Mouse (Mus musculus) intestine, postnatal 0 days (tissue): Measurements from ENCODE around the gene Cacul1. TPM values are rescaled to one million over a fixed set of nuclear protein-coding genes. Genes with fewer than 3 reads are reported as not detected.
A peak's percentile ranks its signal among the peaks of the same experiment; 100 is the strongest.

Experiments
- ATAC-seq: fragments of 200-750 bp; cut with Nextera tagmentation; 2 replicates; pipeline ENCODE4 v1.8.0; 2017; ENCODE audit warnings: mild to moderate bottlenecking, moderate TSS enrichment, moderate library complexity
- H3K27ac ChIP-seq: fragments of 300-500 bp; sonication (generic); 2 replicates; pipeline ENCODE4 v1.5.1; 2014; ENCODE audit warnings: mild to moderate bottlenecking, low read depth, low read length, moderate library complexity
- H3K27me3 ChIP-seq: fragments of 300-500 bp; sonication (generic); replicated peaks from 2 replicates; pipeline ENCODE4 v1.6.1; 2014; ENCODE audit warnings: low read length, mixed read lengths; ENCODE audit not compliant: control insufficient read depth, insufficient read depth
- H3K36me3 ChIP-seq: fragments of 300-500 bp; sonication (generic); 2 replicates; pipeline ENCODE4 v1.6.1; 2014; ENCODE audit warnings: mild to moderate bottlenecking, moderate library complexity; ENCODE audit not compliant: control insufficient read depth, insufficient read depth
- H3K4me1 ChIP-seq: fragments of 300-500 bp; sonication (generic); replicated peaks from 2 replicates; pipeline ENCODE4 v1.6.1; 2014; ENCODE audit warnings: antibody characterized with exemption, low read length, mixed read lengths; ENCODE audit not compliant: control insufficient read depth, insufficient read depth
- H3K4me2 ChIP-seq: fragments of 300-500 bp; sonication (generic); replicated peaks from 2 replicates; pipeline ENCODE4 v1.6.1; 2014; ENCODE audit warnings: low read depth, mild to moderate bottlenecking, moderate library complexity
- H3K4me3 ChIP-seq: fragments of 300-500 bp; sonication (generic); 2 replicates; pipeline ENCODE4 v1.5.1; 2014; ENCODE audit warnings: low read depth, low read length
- H3K9ac ChIP-seq: fragments of 300-500 bp; sonication (generic); 2 replicates; pipeline ENCODE4 v1.6.1; 2014; ENCODE audit warnings: mild to moderate bottlenecking, low read depth, low read length
- H3K9me3 ChIP-seq: fragments of 300-500 bp; sonication (generic); 2 replicates; pipeline ENCODE4 v1.6.1; 2016; ENCODE audit warnings: mixed run types; ENCODE audit not compliant: control insufficient read depth
- CTCF ChIP-seq: sonication (generic); IDR thresholded peaks from 2 replicates; pipeline ENCODE4 v1.5.1; 2016; ENCODE audit warnings: low read depth, mild to moderate bottlenecking, control low read depth, antibody characterized with exemption, moderate library complexity
- WGBS: fragments of 180-500 bp; shearing (Covaris S2); extraction: QIAGEN DNeasy Blood & Tissue Kit; methylation state at CpG from one replicate; pipeline ENCODE4 v1.1.7; 2014; 5-methylcytosine and 5-hydroxymethylcytosine counted together
- polyA plus RNA-seq: library from polyadenylated mRNA; unstranded; fragments of >200 nt; fragmentation: Nextera tagmentation; extraction: Ambion mirVana; gene quantifications from 2 replicates; pipeline ENCODE4 v1.2.1, GENCODE M21; 2015

The Cacul1 gene
- polyA plus RNA-seq, 1 experiment from 2014 or later, result 11.8 TPM

DNA sequence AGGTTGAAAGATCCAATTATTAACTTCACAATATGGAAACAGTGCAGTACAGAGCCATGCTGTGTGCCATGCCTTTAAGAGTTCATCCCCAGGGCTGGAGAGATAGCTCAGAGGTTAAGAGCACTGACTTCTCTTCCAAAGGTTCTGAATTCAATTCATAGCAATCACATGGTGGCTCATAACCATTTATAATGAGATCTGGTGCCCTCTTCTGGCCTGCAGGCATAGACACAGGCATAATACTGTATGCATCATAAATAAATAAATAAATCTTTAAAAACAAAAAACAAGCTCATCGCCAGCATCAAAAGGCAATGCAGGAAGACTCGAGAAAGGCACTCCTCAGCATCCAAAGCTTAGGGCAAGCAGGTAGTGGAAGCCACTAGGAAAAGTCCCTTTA is 37.5 kb downstream of the Cacul1 start:
- peaks cover 5% of the 10 kb centered on the region; the same call in 1 of the 2 replicates for H3K36me3 ChIP-seq
- no peak for ATAC-seq
- H3K9me3 ChIP-seq, result no peaks in the 10 kb centered on the region
- H3K9ac ChIP-seq, result no peak overlapping the region
- no peak overlapping the region for H3K27ac ChIP-seq
- no peak overlapping the region for H3K4me2 ChIP-seq
- H3K4me3 ChIP-seq, result no peak overlapping the region
- no peaks in the 10 kb centered on the region for H3K4me1 ChIP-seq
- peak; percentile 53 for TF ChIP-seq CTCF
- WGBS, result 93% methylated on average over 2 of the region's 2 CpGs
- no peaks in the 10 kb centered on the region for H3K27me3 ChIP-seq

DNA sequence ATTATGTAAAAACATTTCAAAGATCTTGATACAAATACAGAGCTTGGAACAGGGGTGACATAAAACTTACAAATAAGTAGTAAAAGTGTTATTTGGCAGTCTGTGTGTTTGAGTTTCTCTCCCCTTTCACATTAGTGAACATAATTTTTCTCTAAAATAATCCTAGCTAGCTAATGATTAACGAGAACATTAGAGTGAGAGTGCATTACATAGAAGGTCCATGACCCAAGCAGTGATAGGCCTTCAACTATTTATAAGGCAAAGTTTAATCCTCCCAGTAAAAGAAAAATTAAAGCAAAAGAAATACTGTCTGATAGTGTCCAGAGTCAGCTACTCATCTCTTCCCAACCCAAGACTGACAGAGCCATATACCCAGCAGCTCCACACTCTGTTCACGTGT is 48.9 kb downstream of the Cacul1 start:
- no peaks in the 10 kb centered on the region for H3K4me1 ChIP-seq
- H3K27me3 ChIP-seq, result no peaks in the 10 kb centered on the region
- 83% methylated on average over 2 of the region's 2 CpGs for WGBS
- H3K9me3 ChIP-seq, result no peaks in the 10 kb centered on the region
- no peak overlapping the region for H3K4me2 ChIP-seq
- H3K36me3 ChIP-seq, result peaks cover 6% of the 10 kb centered on the region
- no peak overlapping the region for H3K4me3 ChIP-seq
- no peak overlapping the region for H3K27ac ChIP-seq
- no peak overlapping the region for H3K9ac ChIP-seq
- TF ChIP-seq CTCF, result no peak
- no peak for ATAC-seq

DNA sequence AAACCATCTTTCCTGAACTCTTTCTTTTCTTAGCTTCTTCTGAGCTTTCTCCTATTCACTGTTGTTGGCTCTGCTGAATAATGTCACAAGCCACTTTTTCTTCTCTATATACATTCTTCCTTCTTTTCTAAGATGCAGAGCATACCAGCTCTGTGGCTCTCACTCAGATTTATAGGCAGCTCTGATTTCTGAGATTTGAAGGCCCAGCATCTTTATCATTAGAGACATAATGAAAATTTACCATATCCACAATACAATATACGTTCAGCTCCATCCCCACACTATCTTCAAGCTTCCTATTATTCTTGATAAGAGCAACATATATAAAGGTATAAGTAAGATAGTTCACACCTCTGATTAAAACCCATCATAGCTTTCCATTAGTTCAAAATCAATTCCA is 50.7 kb downstream of the Cacul1 start:
- H3K9me3 ChIP-seq, result no peaks in the 10 kb centered on the region
- no peak for TF ChIP-seq CTCF
- H3K27me3 ChIP-seq, result no peaks in the 10 kb centered on the region
- no peak overlapping the region for H3K27ac ChIP-seq
- 89% methylated on average over 1 of the region's 1 CpGs for WGBS
- no peak for ATAC-seq
- H3K4me3 ChIP-seq, result no peak overlapping the region
- no peak overlapping the region for H3K4me2 ChIP-seq
- no peak overlapping the region for H3K9ac ChIP-seq
- peaks cover 13% of the 10 kb centered on the region for H3K36me3 ChIP-seq
- no peaks in the 10 kb centered on the region for H3K4me1 ChIP-seq

DNA sequence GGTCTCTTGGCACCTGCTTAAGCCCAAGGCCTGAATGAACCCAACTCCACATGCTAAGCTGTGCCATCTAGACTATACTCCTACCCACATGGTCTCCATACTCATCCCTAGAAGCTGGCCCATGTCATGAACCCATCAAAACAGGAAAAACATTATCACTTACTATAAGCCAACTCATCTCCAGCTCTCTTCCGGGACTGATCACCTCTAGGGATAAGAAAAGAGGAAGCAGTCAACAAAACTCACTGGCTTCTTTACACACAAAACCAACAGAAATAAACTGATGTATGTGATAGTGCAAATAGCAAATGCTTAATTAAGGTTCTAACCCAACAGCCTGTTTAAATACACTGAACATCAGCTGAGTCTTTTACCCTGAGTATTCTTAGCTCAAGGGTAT is 51.5 kb downstream of the Cacul1 start:
- no peak for TF ChIP-seq CTCF
- H3K27me3 ChIP-seq, result no peaks in the 10 kb centered on the region
- H3K4me2 ChIP-seq, result no peak overlapping the region
- WGBS, result 92% methylated on average over 1 of the region's 1 CpGs
- no peaks in the 10 kb centered on the region for H3K9me3 ChIP-seq
- no peak overlapping the region for H3K9ac ChIP-seq
- no peaks in the 10 kb centered on the region for H3K4me1 ChIP-seq
- peaks cover 13% of the 10 kb centered on the region for H3K36me3 ChIP-seq
- H3K4me3 ChIP-seq, result no peak overlapping the region
- H3K27ac ChIP-seq, result no peak overlapping the region
- no peak for ATAC-seq

DNA sequence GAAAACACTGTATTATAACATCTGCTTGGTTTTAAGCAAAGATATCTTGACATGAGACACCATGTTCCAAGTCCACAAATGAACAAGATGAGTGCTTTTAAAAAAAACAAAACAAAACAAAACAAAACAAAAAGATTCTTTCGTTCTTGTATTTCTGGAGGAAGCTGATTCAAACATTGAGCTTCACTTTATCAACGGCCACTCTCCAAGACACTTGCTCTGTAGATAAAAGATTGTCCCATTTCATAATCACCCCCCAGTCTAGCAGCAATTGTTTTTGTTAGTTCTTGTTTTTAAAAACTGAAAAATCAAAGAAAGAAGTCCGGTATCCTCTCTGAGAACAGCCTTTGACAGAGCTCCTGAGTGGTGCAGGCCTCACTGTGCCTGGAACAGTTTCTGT is 52.2 kb downstream of the Cacul1 start:
- 83% methylated on average over 3 of the region's 3 CpGs for WGBS
- Histone ChIP-seq H3K27ac (no peak overlapping the region), H3K9me3 (no peaks in the 10 kb centered on the region), H3K4me3 (no peak overlapping the region), H3K36me3 (peaks cover 13% of the 10 kb centered on the region), H3K9ac (no peak overlapping the region), H3K27me3 (no peaks in the 10 kb centered on the region), H3K4me2 (no peak overlapping the region), H3K4me1 (no peaks in the 10 kb centered on the region)
- ATAC-seq, result no peak
- no peak for TF ChIP-seq CTCF

DNA sequence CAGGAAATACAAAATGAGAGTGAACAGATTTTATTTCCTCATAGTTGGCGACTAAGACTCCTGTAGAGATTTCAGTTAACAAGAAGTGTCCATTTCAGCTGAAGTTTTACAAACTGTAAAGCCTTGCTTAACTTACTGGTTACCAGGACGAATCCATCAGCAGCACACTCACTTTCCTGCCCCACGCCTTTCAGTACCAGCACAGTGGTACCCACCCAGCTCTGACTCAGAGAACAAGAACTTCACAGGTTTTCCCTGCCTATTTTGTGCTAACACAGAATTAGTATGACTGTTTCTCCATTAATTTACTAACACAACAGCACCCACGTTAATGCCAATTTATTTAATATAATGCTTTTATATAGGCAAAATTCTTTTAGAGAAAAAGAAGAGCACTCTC is 53.9 kb downstream of the Cacul1 start:
- TF ChIP-seq CTCF, result no peak
- Histone ChIP-seq H3K9me3 (no peaks in the 10 kb centered on the region), H3K27ac (no peak overlapping the region), H3K4me1 (no peaks in the 10 kb centered on the region), H3K4me3 (no peak overlapping the region), H3K9ac (no peak overlapping the region), H3K36me3 (peaks cover 13% of the 10 kb centered on the region), H3K27me3 (no peaks in the 10 kb centered on the region), H3K4me2 (no peak overlapping the region)
- no peak for ATAC-seq
- 91% methylated on average over 4 of the region's 4 CpGs for WGBS

DNA sequence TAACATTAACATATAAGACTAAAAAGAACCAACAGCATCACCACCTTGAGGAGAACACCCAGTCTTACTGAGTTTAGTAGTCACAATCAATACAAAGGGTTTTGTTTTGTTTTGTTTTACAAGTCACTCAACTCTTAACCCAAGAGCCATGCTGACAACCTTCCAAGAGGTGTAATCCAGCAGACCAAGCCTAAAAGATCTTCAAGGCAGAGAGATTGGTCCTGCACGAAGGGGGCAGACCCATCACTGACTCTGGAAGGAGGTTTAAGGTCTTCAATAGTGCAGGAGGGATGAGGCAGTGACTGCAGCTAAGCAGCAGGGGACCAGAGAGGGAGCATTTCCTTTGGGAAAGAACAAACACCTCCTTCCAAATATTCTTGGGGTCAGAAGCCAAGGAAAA is 55.7 kb downstream of the Cacul1 start:
- 74% methylated on average over 1 of the region's 1 CpGs for WGBS

More for the DNA sequence above, 55.7 kb downstream of the Cacul1 start:
- Histone ChIP-seq H3K4me2 (no peak overlapping the region), H3K27me3 (no peaks in the 10 kb centered on the region), H3K27ac (no peak overlapping the region), H3K4me1 (no peaks in the 10 kb centered on the region), H3K36me3 (peaks cover 13% of the 10 kb centered on the region), H3K4me3 (no peak overlapping the region), H3K9me3 (no peaks in the 10 kb centered on the region), H3K9ac (no peak overlapping the region)
- no peak for TF ChIP-seq CTCF
- no peak for ATAC-seq
